Mouse (Mus musculus) neural tube, embryonic 10.5 days (tissue): ENCODE data around the gene Hdc.
"Not testable (repeated sequence)": the region's sequence is repeated elsewhere in the genome, so short reads cannot be mapped to it uniquely, and the experiment has no call there.

Source experiments
- DNase-seq: peaks from one replicate; pipeline ENCODE4 v3.0.0-alpha.2; 2017; ENCODE audit warnings: low spot score; ENCODE audit errors: extremely low spot score

The Hdc gene

GRCm38 (mm10) chr2:126619249-126619704 lies at the start of gene Hdc:
Gene Hdc (minus strand): TSS chr2:126619299.
- DNase-seq, result no peak

- DNase-seq, result no peak
Measured at GRCm38 (mm10) chr2:126668621-126669252, 49.6 kb upstream of the Hdc start.

- DNase-seq, result no peak
Measured at GRCm38 (mm10) chr2:126665984-126666383, 46.9 kb upstream of the Hdc start.

- no peak for DNase-seq
Measured at GRCm38 (mm10) chr2:126663481-126663880, 44.4 kb upstream of the Hdc start.

GRCm38 (mm10) chr2:126652929-126653328 lies 33.8 kb upstream of the Hdc start:
- no peak for DNase-seq

GRCm38 (mm10) chr2:126647762-126648161 lies 28.7 kb upstream of the Hdc start:
- DNase-seq, result no peak

- DNase-seq, result no peak
Measured at GRCm38 (mm10) chr2:126646461-126646860, 27.4 kb upstream of the Hdc start.

GRCm38 (mm10) chr2:126644768-126645167 lies 25.7 kb upstream of the Hdc start:
- no peak for DNase-seq

GRCm38 (mm10) chr2:126640298-126640697 lies 21.2 kb upstream of the Hdc start:
- no peak for DNase-seq

GRCm38 (mm10) chr2:126635939-126636823 lies 17.1 kb upstream of the Hdc start:
- DNase-seq, result no peak

GRCm38 (mm10) chr2:126633165-126633564 lies 14.1 kb upstream of the Hdc start:
- DNase-seq, result no peak

GRCm38 (mm10) chr2:126628455-126628995 lies 9.4 kb upstream of the Hdc start:
- no peak for DNase-seq

- no peak for DNase-seq
Measured at GRCm38 (mm10) chr2:126623138-126623537, 4.0 kb upstream of the Hdc start.

- no peak for DNase-seq
Measured at GRCm38 (mm10) chr2:126622455-126622854, 3.4 kb upstream of the Hdc start.

- no peak for DNase-seq
Measured at GRCm38 (mm10) chr2:126618470-126619179, 474 bp downstream of the Hdc start.

- no peak for DNase-seq
Measured at GRCm38 (mm10) chr2:126615355-126615754, 3.7 kb downstream of the Hdc start.

GRCm38 (mm10) chr2:126609600-126609999 lies 9.5 kb downstream of the Hdc start:
- not testable (repeated sequence) for DNase-seq

GRCm38 (mm10) chr2:126607553-126608203 lies 11.4 kb downstream of the Hdc start:
- no peak for DNase-seq

- DNase-seq, result no peak
Measured at GRCm38 (mm10) chr2:126606688-126607062, 12.4 kb downstream of the Hdc start.

- no peak for DNase-seq
Measured at GRCm38 (mm10) chr2:126606061-126606687, 12.9 kb downstream of the Hdc start.
